Mouse (Mus musculus): ENCODE measurements around the gene Trak1.
A peak's percentile ranks its signal among the peaks of the same experiment; 100 is the strongest.

Gene Trak1

GRCm38 (mm10) chr9:121495529-121495928 lies 198.2 kb downstream of the Trak1 start, which contains the start of gene Cck:
Gene Cck (minus strand): TSS chr9:121495694.
- peak in 1 of 2 experiments; percentile 24 for DNase-seq

GRCm38 (mm10) chr9:121496102-121496501 lies 198.8 kb downstream of the Trak1 start:
- DNase-seq: no peak

GRCm38 (mm10) chr9:121505346-121505745 lies 208.0 kb downstream of the Trak1 start:
- DNase-seq: peak; percentile 28 to 33

GRCm38 (mm10) chr9:121506478-121507180 lies 209.3 kb downstream of the Trak1 start:
- no peak for DNase-seq

- DNase-seq: no peak
These were observed 214.6 kb downstream of the Trak1 start for GRCm38 (mm10) chr9:121511911-121512310.

- no peak for DNase-seq
These were observed 217.2 kb downstream of the Trak1 start for GRCm38 (mm10) chr9:121514462-121514861.

- DNase-seq: no peak
These were observed 222.7 kb downstream of the Trak1 start for GRCm38 (mm10) chr9:121520047-121520446.

All from cerebellum, postnatal 10 days (tissue).